Mouse (Mus musculus): ENCODE measurements around the gene Wnt9a. TPM values are rescaled to one million over a fixed set of nuclear protein-coding genes. Genes with fewer than 3 reads are reported as not detected.

The Wnt9a gene
- total RNA-seq, 2 experiments from 2014 or later, result 5.6 to 6.6 TPM

- intact Hi-C loops (cut with DNase I), result no loop called here
- DNase-seq (ENCODE audit: low spot score), result no peak
Measured at GRCm38 (mm10) chr11:59377999-59378398, 71.3 kb downstream of the Wnt9a start.

DNA sequence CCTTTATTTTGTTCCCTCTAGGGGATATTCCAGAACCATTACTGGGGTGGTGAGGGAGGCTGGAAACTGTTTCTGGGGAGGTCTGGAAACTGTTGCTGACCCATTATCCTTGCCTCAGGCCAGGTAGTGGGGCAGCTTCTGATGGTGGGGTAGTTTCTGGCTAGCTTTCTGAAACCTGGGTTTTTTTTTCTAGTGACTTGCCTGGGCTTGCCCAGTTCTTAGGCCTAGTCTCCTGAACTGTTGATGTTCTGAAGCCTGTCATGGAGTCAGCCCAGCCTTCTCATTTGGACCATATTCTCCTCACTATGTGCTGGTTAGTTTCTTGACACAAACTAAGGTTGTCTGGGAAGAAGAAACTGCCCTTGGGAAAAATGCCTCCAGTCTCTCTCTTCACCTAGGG is 72.8 kb downstream of the Wnt9a start:
- intact Hi-C loops (cut with DNase I), result no loop called here
- DNase-seq (ENCODE audit: low spot score), result no peak

Small RNA genes within 50 kb of the gene (microRNA-seq; reads per million reads assigned to microRNA genes)
- not detected for gene Gm24756

Other genes with a start within 250 kb of the Wnt9a start
- gene Obscn, start 170.5 kb upstream of the Wnt9a start, total RNA-seq (2021), result 100 to 1,000 TPM; 626 to 647 TPM
- gene Iba57, start 143.2 kb upstream of the Wnt9a start, total RNA-seq (2021), result 10 to 100 TPM; 15.1 to 16.1 TPM
- gene Gjc2, start 123.7 kb upstream of the Wnt9a start, total RNA-seq (2021), result 1 to 10 TPM in 1 of 2 experiments, under 1 TPM in 1; 0.98 to 1.5 TPM
- gene Guk1, start 114.7 kb upstream of the Wnt9a start, total RNA-seq (2021), result 10 to 100 TPM; 85.4 to 92.6 TPM
- 100 to 1,000 TPM; 118 to 122 TPM for gene Mrpl55, start 104.4 kb upstream of the Wnt9a start, total RNA-seq (2021)
- 1 to 10 TPM; 8.3 to 8.7 TPM for gene 2310033P09Rik, start 98.6 kb upstream of the Wnt9a start, total RNA-seq (2021)
- gene Arf1, start 78.7 kb upstream of the Wnt9a start, total RNA-seq (2021), result 100 to 1,000 TPM; 252 to 265 TPM
- not detected for gene Wnt3a, start 16.2 kb upstream of the Wnt9a start, total RNA-seq (2021)
- not detected for gene Prss38, start 68.7 kb downstream of the Wnt9a start, total RNA-seq (2021)
- 10 to 100 TPM; 11.9 to 13.0 TPM for gene Jmjd4, start 143.1 kb downstream of the Wnt9a start, total RNA-seq (2021)
- gene Snap47, start 144.3 kb downstream of the Wnt9a start, total RNA-seq (2021), result 10 to 100 TPM; 35.4 to 37.0 TPM
- gene Zfp867, start 165.5 kb downstream of the Wnt9a start, total RNA-seq (2021), result 1 to 10 TPM; 4.8 to 5.0 TPM
- 10 to 100 TPM; 14.4 to 18.2 TPM for gene Zkscan17, start 219.8 kb downstream of the Wnt9a start, total RNA-seq (2021)
- under 1 TPM; 0.44 to 0.59 TPM for gene Nlrp3, start 234.6 kb downstream of the Wnt9a start, total RNA-seq (2021)